Mouse (Mus musculus): Measurements from ENCODE around the gene Tenm2. TPM values are rescaled to one million over a fixed set of nuclear protein-coding genes. Genes with fewer than 3 reads are reported as not detected.

Tenm2 gene
- polyA plus RNA-seq, 1 experiment from 2014 or later, result 5.1 TPM

- WGBS, result 59% methylated on average over 9 of the region's 9 CpGs
- Histone ChIP-seq H3K4me2 (no peak overlapping the region), H3K4me1 (no peaks in the 10 kb centered on the region), H3K9ac (no peak overlapping the region), H3K27me3 (no peaks in the 10 kb centered on the region), H3K36me3 (no peaks in the 10 kb centered on the region), H3K27ac (no peak overlapping the region), H3K9me3 (no peaks in the 10 kb centered on the region), H3K4me3 (no peak overlapping the region)
- no peak for ATAC-seq (ENCODE audit: insufficient number of reproducible peaks, insufficient read depth, low FRiP score, low TSS enrichment, low read depth)
These were observed 783.3 kb downstream of the Tenm2 start for GRCm38 (mm10) chr11:36452436-36452835.

DNA sequence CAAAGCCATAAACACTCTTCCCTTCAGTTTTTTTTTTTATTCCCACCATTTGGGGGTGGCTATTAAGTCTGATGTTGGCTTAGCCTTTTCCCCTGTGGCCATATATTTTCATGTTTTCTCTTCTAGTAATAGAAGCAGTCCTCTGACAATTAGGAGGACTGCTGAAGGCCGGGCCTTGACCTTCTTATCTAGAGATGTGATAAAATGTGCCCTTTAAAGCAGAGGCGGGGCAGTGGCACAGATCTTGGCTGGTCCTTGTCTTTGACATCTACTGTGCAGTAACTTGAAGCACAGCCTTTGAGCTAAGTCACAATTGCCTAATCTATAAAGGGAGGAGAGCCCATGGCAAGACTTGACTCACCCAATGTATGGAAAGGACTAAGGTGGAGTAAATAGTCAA, 789.4 kb downstream of the Tenm2 start:
- no peak overlapping the region for H3K4me3 ChIP-seq
- no peak for ATAC-seq (ENCODE audit: insufficient number of reproducible peaks, insufficient read depth, low FRiP score, low TSS enrichment, low read depth)

DNA sequence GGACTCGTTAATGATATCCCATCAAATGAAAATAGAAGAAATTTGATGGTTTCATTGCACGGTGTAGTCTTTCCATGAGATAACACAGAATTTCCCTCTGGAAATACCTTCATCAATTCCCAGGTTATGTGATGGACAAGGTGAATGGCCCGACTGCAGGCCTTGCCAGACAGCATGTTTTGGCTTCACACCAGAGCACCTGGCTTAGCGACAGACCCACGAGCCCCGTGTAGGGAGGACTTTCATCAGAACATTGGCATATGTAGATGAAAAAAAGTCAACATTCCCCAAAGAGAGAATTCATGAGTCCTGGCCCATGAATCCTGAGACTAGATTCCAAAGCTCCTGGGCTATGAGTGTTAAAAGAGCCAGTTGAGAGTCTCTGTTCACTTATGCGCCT, 791.9 kb downstream of the Tenm2 start:
- H3K27me3 ChIP-seq, result no peaks in the 10 kb centered on the region; the same call in 1 of the 2 replicates
- 92% methylated on average over 7 of the region's 7 CpGs for WGBS
- ATAC-seq (ENCODE audit: insufficient number of reproducible peaks, insufficient read depth, low FRiP score, low TSS enrichment, low read depth), result no peak
- no peaks in the 10 kb centered on the region for H3K36me3 ChIP-seq
- H3K4me1 ChIP-seq, result peaks cover 5% of the 10 kb centered on the region; the same call in 1 of the 2 replicates
- H3K4me3 ChIP-seq, result no peak overlapping the region
- no peak overlapping the region for H3K4me2 ChIP-seq
- H3K9ac ChIP-seq, result no peak overlapping the region
- no peaks in the 10 kb centered on the region for H3K9me3 ChIP-seq
- no peak overlapping the region for H3K27ac ChIP-seq

More for the DNA sequence above, 789.4 kb downstream of the Tenm2 start:
- Histone ChIP-seq H3K27me3 (no peaks in the 10 kb centered on the region; the same call in 1 of the 2 replicates), H3K36me3 (no peaks in the 10 kb centered on the region), H3K27ac (no peak overlapping the region), H3K9me3 (no peaks in the 10 kb centered on the region), H3K4me1 (0 out of 2 replicates have a peak, but pooled peaks cover under 1% of the 10 kb centered on the region), H3K4me2 (no peak overlapping the region), H3K9ac (no peak overlapping the region)
- 84% methylated on average over 2 of the region's 2 CpGs for WGBS

DNA sequence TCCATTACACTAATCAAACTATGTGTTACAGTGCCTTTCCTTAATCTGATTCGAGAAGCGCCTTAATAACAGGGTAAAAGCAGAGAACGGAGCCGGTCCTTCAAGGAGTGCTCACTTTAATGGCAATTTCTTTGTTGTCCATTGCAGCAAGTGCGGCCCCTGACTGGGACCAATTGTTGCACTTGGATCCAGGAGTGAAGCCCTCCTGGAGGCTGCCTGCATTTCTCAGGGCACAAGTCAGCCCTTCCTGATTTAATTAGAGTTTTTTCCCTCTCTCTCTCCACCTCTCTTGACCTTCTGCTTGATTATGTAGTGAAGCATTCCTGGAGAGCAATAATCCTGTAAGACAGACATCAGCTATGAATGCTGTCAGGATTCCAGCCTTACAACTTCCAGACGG, 794.0 kb downstream of the Tenm2 start:
- WGBS, result 15% methylated on average over 6 of the region's 6 CpGs

DNA sequence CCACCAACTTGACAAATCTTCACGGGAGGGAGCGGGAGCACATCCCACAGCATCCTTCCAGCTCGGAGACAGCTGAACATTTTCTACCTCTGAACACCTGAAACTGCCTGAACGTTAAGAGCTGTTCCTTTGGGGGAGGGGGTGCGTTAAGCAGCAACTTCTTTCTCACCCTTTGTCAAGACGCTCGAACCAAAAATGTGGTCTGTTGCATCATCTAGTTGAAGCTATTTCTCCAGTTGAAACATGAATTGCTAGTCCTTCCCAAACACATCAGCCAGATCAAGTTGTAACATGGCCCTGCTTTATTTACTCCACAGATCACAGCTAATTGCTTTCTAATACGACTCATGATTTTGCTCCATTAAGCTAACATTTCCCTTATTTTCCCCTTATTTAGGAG, 799.5 kb downstream of the Tenm2 start:
- peak overlapping the region; percentile 48; the same call in 1 of the 2 replicates for H3K27ac ChIP-seq

More for the DNA sequence above, 794.0 kb downstream of the Tenm2 start:
- Histone ChIP-seq H3K27me3 (no peaks in the 10 kb centered on the region; the same call in 1 of the 2 replicates), H3K4me1 (peaks cover 5% of the 10 kb centered on the region; the same call in 1 of the 2 replicates), H3K4me2 (no peak overlapping the region), H3K9ac (no peak overlapping the region), H3K27ac (no peak overlapping the region), H3K9me3 (no peaks in the 10 kb centered on the region), H3K4me3 (no peak overlapping the region), H3K36me3 (no peaks in the 10 kb centered on the region)
- ATAC-seq (ENCODE audit: insufficient number of reproducible peaks, insufficient read depth, low FRiP score, low TSS enrichment, low read depth), result no peak

GRCm38 (mm10) chr11:36428947-36429346, 806.8 kb downstream of the Tenm2 start:
- no peak overlapping the region for H3K27ac ChIP-seq
- no peak for ATAC-seq (ENCODE audit: insufficient number of reproducible peaks, insufficient read depth, low FRiP score, low TSS enrichment, low read depth)
- WGBS, result 68% methylated on average over 5 of the region's 5 CpGs

More for the DNA sequence above, 799.5 kb downstream of the Tenm2 start:
- no peak overlapping the region for H3K4me2 ChIP-seq
- peaks cover 9% of the 10 kb centered on the region for H3K4me1 ChIP-seq
- H3K36me3 ChIP-seq, result no peaks in the 10 kb centered on the region
- no peaks in the 10 kb centered on the region for H3K9me3 ChIP-seq
- no peak for ATAC-seq (ENCODE audit: insufficient number of reproducible peaks, insufficient read depth, low FRiP score, low TSS enrichment, low read depth)
- H3K4me3 ChIP-seq, result no peak overlapping the region
- WGBS, result 52% methylated on average over 8 of the region's 8 CpGs
- no peaks in the 10 kb centered on the region for H3K27me3 ChIP-seq
- no peak overlapping the region for H3K9ac ChIP-seq

GRCm38 (mm10) chr11:36424959-36425358, 810.8 kb downstream of the Tenm2 start:
- H3K4me3 ChIP-seq, result no peak overlapping the region
- no peaks in the 10 kb centered on the region for H3K9me3 ChIP-seq
- H3K27ac ChIP-seq, result no peak overlapping the region
- H3K9ac ChIP-seq, result no peak overlapping the region
- peaks cover 15% of the 10 kb centered on the region for H3K4me1 ChIP-seq
- no peaks in the 10 kb centered on the region for H3K36me3 ChIP-seq
- no peaks in the 10 kb centered on the region for H3K27me3 ChIP-seq
- WGBS, result 70% methylated on average over 3 of the region's 3 CpGs
- H3K4me2 ChIP-seq, result no peak overlapping the region
- ATAC-seq (ENCODE audit: insufficient number of reproducible peaks, insufficient read depth, low FRiP score, low TSS enrichment, low read depth), result no peak

More at GRCm38 (mm10) chr11:36428947-36429346, 806.8 kb downstream of the Tenm2 start:
- Histone ChIP-seq H3K9ac (no peak overlapping the region), H3K27me3 (no peaks in the 10 kb centered on the region), H3K9me3 (no peaks in the 10 kb centered on the region), H3K4me3 (no peak overlapping the region), H3K36me3 (no peaks in the 10 kb centered on the region), H3K4me2 (no peak overlapping the region), H3K4me1 (peaks cover 20% of the 10 kb centered on the region)

DNA sequence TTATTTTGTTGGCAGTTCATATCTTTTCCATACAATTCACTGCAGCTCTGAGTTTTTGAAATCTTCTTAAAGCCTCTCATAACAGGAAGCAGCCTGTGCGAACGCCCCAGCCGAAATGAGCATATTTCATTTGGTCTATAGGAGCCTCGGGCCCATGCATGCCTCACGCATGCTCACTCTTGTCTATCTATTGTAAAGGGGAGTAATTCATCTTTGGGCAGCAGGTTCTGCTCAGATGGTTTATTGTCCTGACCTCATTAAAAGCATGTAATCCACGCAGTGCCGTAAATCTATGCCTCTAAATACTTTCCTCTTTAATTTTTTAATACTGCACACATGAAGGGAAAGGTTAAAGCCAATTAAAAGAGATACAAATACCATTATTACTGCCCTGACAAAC, 815.7 kb downstream of the Tenm2 start:
- Histone ChIP-seq H3K27ac (no peak overlapping the region), H3K27me3 (no peaks in the 10 kb centered on the region), H3K4me2 (no peak overlapping the region), H3K36me3 (no peaks in the 10 kb centered on the region), H3K4me3 (no peak overlapping the region), H3K9ac (no peak overlapping the region), H3K9me3 (no peaks in the 10 kb centered on the region), H3K4me1 (no peaks in the 10 kb centered on the region)
- ATAC-seq (ENCODE audit: insufficient number of reproducible peaks, insufficient read depth, low FRiP score, low TSS enrichment, low read depth), result no peak
- WGBS, result 73% methylated on average over 7 of the region's 7 CpGs

GRCm38 (mm10) chr11:36415244-36415643, 820.5 kb downstream of the Tenm2 start:
- H3K9me3 ChIP-seq, result no peaks in the 10 kb centered on the region
- no peak overlapping the region for H3K4me2 ChIP-seq
- no peak overlapping the region for H3K27ac ChIP-seq
- no peaks in the 10 kb centered on the region for H3K4me1 ChIP-seq
- WGBS, result 77% methylated on average over 7 of the region's 7 CpGs
- no peak overlapping the region for H3K4me3 ChIP-seq
- H3K9ac ChIP-seq, result no peak overlapping the region
- no peaks in the 10 kb centered on the region for H3K27me3 ChIP-seq
- no peaks in the 10 kb centered on the region for H3K36me3 ChIP-seq
- no peak for ATAC-seq (ENCODE audit: insufficient number of reproducible peaks, insufficient read depth, low FRiP score, low TSS enrichment, low read depth)

- Histone ChIP-seq H3K4me3 (no peak overlapping the region), H3K36me3 (no peaks in the 10 kb centered on the region), H3K27ac (no peak overlapping the region), H3K9ac (no peak overlapping the region), H3K9me3 (no peaks in the 10 kb centered on the region), H3K27me3 (no peaks in the 10 kb centered on the region), H3K4me1 (no peaks in the 10 kb centered on the region), H3K4me2 (no peak overlapping the region)
- 56% methylated on average over 13 of the region's 13 CpGs for WGBS
- no peak for ATAC-seq (ENCODE audit: insufficient number of reproducible peaks, insufficient read depth, low FRiP score, low TSS enrichment, low read depth)
These were observed 824.9 kb downstream of the Tenm2 start for GRCm38 (mm10) chr11:36410881-36411280.

- Histone ChIP-seq H3K4me3 (no peak overlapping the region), H3K36me3 (no peaks in the 10 kb centered on the region), H3K4me2 (no peak overlapping the region), H3K9ac (no peak overlapping the region), H3K27ac (no peak overlapping the region), H3K27me3 (no peaks in the 10 kb centered on the region), H3K4me1 (no peaks in the 10 kb centered on the region), H3K9me3 (no peaks in the 10 kb centered on the region)
- no peak for ATAC-seq (ENCODE audit: insufficient number of reproducible peaks, insufficient read depth, low FRiP score, low TSS enrichment, low read depth)
- 40% methylated on average over 12 of the region's 12 CpGs for WGBS
These were observed 839.7 kb downstream of the Tenm2 start for GRCm38 (mm10) chr11:36395803-36396710.

DNA sequence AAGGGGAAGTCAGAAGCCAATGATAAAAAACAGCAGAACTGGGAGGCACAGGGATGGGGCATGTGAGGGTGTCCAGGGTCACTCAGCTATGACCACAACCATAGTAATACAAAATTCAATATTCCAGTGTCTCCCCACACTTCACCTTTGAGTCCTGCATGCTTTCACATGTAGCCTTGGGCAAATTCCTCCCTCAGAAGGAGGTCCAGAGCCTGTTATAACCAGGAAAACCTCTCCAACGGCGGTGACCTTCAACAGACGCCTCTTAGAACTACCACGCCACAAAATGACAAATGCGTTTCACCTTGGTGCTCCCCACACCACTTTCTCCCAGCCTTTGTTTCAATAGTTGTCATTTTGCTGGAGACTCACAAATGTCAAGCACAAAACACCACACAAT, 851.1 kb downstream of the Tenm2 start:
- no peak overlapping the region for H3K4me3 ChIP-seq
- no peak overlapping the region for H3K27ac ChIP-seq
- H3K9ac ChIP-seq, result no peak overlapping the region
- no peaks in the 10 kb centered on the region for H3K27me3 ChIP-seq
- no peaks in the 10 kb centered on the region for H3K4me1 ChIP-seq
- no peak for ATAC-seq (ENCODE audit: insufficient number of reproducible peaks, insufficient read depth, low FRiP score, low TSS enrichment, low read depth)
- WGBS, result 81% methylated on average over 5 of the region's 5 CpGs
- H3K9me3 ChIP-seq, result no peaks in the 10 kb centered on the region
- no peaks in the 10 kb centered on the region for H3K36me3 ChIP-seq
- no peak overlapping the region for H3K4me2 ChIP-seq
